ENCODE assay signal across 7 mouse cellular contexts in the genomic region with DNA sequence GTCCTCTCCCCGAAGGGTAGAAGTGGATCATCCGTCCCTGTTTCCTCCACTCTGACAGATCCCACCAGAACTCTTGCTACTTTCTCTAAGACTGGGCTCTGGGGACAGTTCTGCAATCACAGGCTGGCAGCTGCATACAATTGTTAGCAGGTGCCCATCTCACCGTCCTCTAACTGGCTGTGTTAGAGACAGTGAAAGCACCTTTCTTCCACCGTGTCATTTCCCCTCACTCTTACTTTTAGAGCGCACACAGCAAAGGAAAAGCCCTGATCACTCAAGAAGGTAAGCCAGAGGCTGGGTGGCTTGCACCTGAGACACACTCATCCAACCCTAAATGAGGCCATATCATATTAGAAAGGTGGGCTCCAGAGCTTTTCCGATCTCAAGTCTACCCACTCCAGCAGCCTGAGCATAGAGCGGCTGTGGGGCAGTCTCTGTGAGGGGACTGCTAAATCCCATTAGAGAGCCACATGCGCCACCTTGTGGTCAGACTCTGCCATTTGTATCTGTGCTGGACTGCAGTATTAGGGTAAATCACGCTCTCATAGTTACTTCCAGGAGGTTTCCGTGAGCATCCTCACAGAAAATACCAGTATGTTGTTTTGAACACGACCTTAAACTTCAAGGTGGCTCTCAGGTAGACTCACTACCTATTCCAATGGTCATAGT. TPM values are rescaled to one million over a fixed set of nuclear protein-coding genes. Genes with fewer than 3 reads are reported as not detected.
DNase-seq lines count a peak whose midpoint lies in the region; ATAC-seq lines count a peak whose summit lies in the region.

No protein-coding gene starts in this region.

- no peaks in the 10 kb centered on the region for H3K27me3 ChIP-seq in midbrain, embryonic 14.5 days (ENCODE audit: control insufficient read depth, insufficient read depth, low read length)

- no peaks in the 10 kb centered on the region for H3K36me3 ChIP-seq in midbrain, embryonic 14.5 days (ENCODE audit: control insufficient read depth, insufficient read depth, low read length)

- peak overlapping the region; percentile 18 for H3K4me2 ChIP-seq in midbrain, embryonic 14.5 days (ENCODE audit: low read length)

- H3K4me3 ChIP-seq in midbrain, embryonic 14.5 days (replicated peaks; ENCODE audit: low read depth, low read length), result no peak overlapping the region

- intact Hi-C loops in left cerebral cortex, postnatal 4 days (cut with DNase I), result loop anchor here (5.0 kb wide), 1 partner anchor 581 kb away; no protein-coding TSS in a partner anchor

- DNase-seq in adrenal gland, adult 8-10 months, result peak; percentile 64
- peak; percentile 85 for DNase-seq in embryo, embryonic 9.5 days (ENCODE audit: extremely low spot score)
- peak; percentile 97 for DNase-seq in heart, adult 11 months
- DNase-seq in kidney, adult 11 months, result peak; percentile 75
- DNase-seq in left cerebral cortex, postnatal 4 days, result peak; percentile 93
- DNase-seq in midbrain, embryonic 14.5 days, result peak; percentile 97
- DNase-seq in spleen, adult 12 weeks (ENCODE audit: low spot score), result peak; percentile 27

- H3K9ac ChIP-seq in midbrain, embryonic 14.5 days (replicated peaks; ENCODE audit: low read length), result no peak overlapping the region

- no peak overlapping the region for H3K27ac ChIP-seq in midbrain, embryonic 14.5 days (replicated peaks; ENCODE audit: low read depth, low read length)

- H3K9me3 ChIP-seq in midbrain, embryonic 14.5 days (ENCODE audit: control insufficient read depth, low read length), result no peaks in the 10 kb centered on the region

- 32% methylated on average over 11 of the region's 11 CpGs for WGBS in midbrain, embryonic 14.5 days

- ATAC-seq in midbrain, embryonic 14.5 days (ENCODE audit: low FRiP score, low TSS enrichment), result peak; percentile 92

- no peaks in the 10 kb centered on the region for H3K4me1 ChIP-seq in midbrain, embryonic 14.5 days (ENCODE audit: control insufficient read depth, insufficient read depth, low read length)

RNA-seq across cellular contexts. Expression of a gene that starts 27.8 kb away (rescaled TPM):
- 1 to 10 TPM; 2.6 to 7.6 (median 3.8) TPM for total RNA-seq in adrenal gland, adult 8-10 months (2022)
- 1 to 10 TPM; 3.8 to 4.3 TPM for total RNA-seq in left cerebral cortex, postnatal 4 days (2021)
- polyA plus RNA-seq in midbrain, embryonic 14.5 days (2014; fragmentation: Nextera tagmentation; extraction: Ambion mirVana), result 0.18 and 0.46 TPM in 2 replicates

RNA-seq across cellular contexts. Expression of a gene that starts 30.2 kb away (rescaled TPM):
- total RNA-seq in adrenal gland, adult 8-10 months (2022), result not detected
- not detected for total RNA-seq in left cerebral cortex, postnatal 4 days (2021)
- not detected in 2 replicates for polyA plus RNA-seq in midbrain, embryonic 14.5 days (2014; fragmentation: Nextera tagmentation; extraction: Ambion mirVana)

Comparison
In these comparisons a context has a peak if more than half of its experiments do, and no peak if none do; other contexts are left out.
1. DNase-seq: peak in every context shown above with its lines; median percentile 97 in heart, adult 11 months; 97 in midbrain, embryonic 14.5 days; 93 in left cerebral cortex, postnatal 4 days; 85 in embryo, embryonic 9.5 days; 75 in kidney, adult 11 months; 64 in adrenal gland, adult 8-10 months; 27 in spleen, adult 12 weeks.